Mouse (Mus musculus) embryonic facial prominence, embryonic 10.5 days (tissue): ENCODE data around the gene Dthd1. TPM values are rescaled to one million over a fixed set of nuclear protein-coding genes. Genes with fewer than 3 reads are reported as not detected.

Experiments
- DNase-seq: peaks from one replicate; pipeline ENCODE4 v3.0.0-alpha.2; 2017; ENCODE audit warnings: low spot score
- H3K27ac ChIP-seq: fragments of 300-500 bp; sonication (generic); replicated peaks from 2 replicates; pipeline ENCODE4 v1.5.1; 2016; ENCODE audit warnings: mild to moderate bottlenecking
- H3K27me3 ChIP-seq: fragments of 300-500 bp; sonication (generic); replicated peaks from 2 replicates; pipeline ENCODE4 v1.6.1; 2016; ENCODE audit warnings: low read depth, mild to moderate bottlenecking; ENCODE audit not compliant: poor library complexity, severe bottlenecking
- H3K36me3 ChIP-seq: fragments of 300-500 bp; sonication (generic); replicated peaks from 2 replicates; pipeline ENCODE4 v1.6.1; 2016; ENCODE audit warnings: mild to moderate bottlenecking, moderate library complexity
- H3K4me1 ChIP-seq: fragments of 300-500 bp; sonication (generic); 2 replicates; pipeline ENCODE4 v1.6.1; 2016
- H3K4me3 ChIP-seq: fragments of 300-500 bp; sonication (generic); 2 replicates; pipeline ENCODE4 v1.5.1; 2016; ENCODE audit warnings: mild to moderate bottlenecking, moderate library complexity
- H3K9me3 ChIP-seq: fragments of 300-500 bp; sonication (generic); 2 replicates; pipeline ENCODE4 v1.6.1; 2016; ENCODE audit warnings: mild to moderate bottlenecking
- WGBS: fragments of 180-500 bp; shearing (Covaris S2); methylation state at CpG from one replicate; pipeline ENCODE4 v1.1.7; 2016; 5-methylcytosine and 5-hydroxymethylcytosine counted together
- polyA plus RNA-seq: library from polyadenylated mRNA; unstranded; fragments of >200 nt; fragmentation: Nextera tagmentation; extraction: Ambion mirVana; gene quantifications from 2 replicates; pipeline ENCODE4 v1.2.1, GENCODE M21; 2016

The Dthd1 gene
- polyA plus RNA-seq, result not detected in 2 replicates

- Histone ChIP-seq H3K4me1 (no peaks in the 10 kb centered on the region), H3K9me3 (peaks cover 2% of the 10 kb centered on the region; the same call in 1 of the 2 replicates), H3K36me3 (no peaks in the 10 kb centered on the region), H3K27me3 (no peaks in the 10 kb centered on the region), H3K4me3 (no peak within 1 kb of the TSS), H3K27ac (no peak within 1 kb of the TSS)
- WGBS, result 87% methylated on average over 6 of the region's 6 CpGs
- no peak for DNase-seq
Measured at GRCm38 (mm10) chr5:62813402-62814071, at the start of gene Dthd1. Dthd1 (plus strand) TSS chr5:62813823.

- Histone ChIP-seq H3K27me3 (peaks cover 34% of the 10 kb centered on the region), H3K4me3 (no peak overlapping the region), H3K4me1 (0 out of 2 replicates have a peak, but pooled peaks cover 5% of the 10 kb centered on the region), H3K36me3 (no peaks in the 10 kb centered on the region), H3K9me3 (no peaks in the 10 kb centered on the region), H3K27ac (no peak overlapping the region)
- WGBS, result 84% methylated on average over 5 of the region's 5 CpGs
- no peak for DNase-seq
Measured at GRCm38 (mm10) chr5:62764161-62764560, 49.5 kb upstream of the Dthd1 start.

GRCm38 (mm10) chr5:62765459-62765783 lies 48.2 kb upstream of the Dthd1 start:
- H3K27ac ChIP-seq, result 0 out of 2 replicates have a peak overlapping the region, but pooled peaks have one; percentile 40
- H3K27me3 ChIP-seq, result peaks cover 34% of the 10 kb centered on the region
- no peaks in the 10 kb centered on the region for H3K36me3 ChIP-seq
- WGBS, result 13% methylated on average over 5 of the region's 5 CpGs
- no peaks in the 10 kb centered on the region for H3K9me3 ChIP-seq
- no peak for DNase-seq
- peak overlapping the region; percentile 70 for H3K4me3 ChIP-seq
- H3K4me1 ChIP-seq, result 0 out of 2 replicates have a peak, but pooled peaks cover 5% of the 10 kb centered on the region

- Histone ChIP-seq H3K4me1 (0 out of 2 replicates have a peak, but pooled peaks cover under 1% of the 10 kb centered on the region), H3K4me3 (peak within 1 kb of the TSS; percentile 70), H3K27ac (peak within 1 kb of the TSS; percentile 78), H3K9me3 (no peaks in the 10 kb centered on the region), H3K36me3 (no peaks in the 10 kb centered on the region), H3K27me3 (peaks cover 34% of the 10 kb centered on the region)
- under 1% methylated on average over 106 of the region's 106 CpGs for WGBS
- DNase-seq, result peak; percentile 60
Measured at GRCm38 (mm10) chr5:62765784-62766701, 47.6 kb upstream of the Dthd1 start, which contains the start of gene Arap2. Arap2 (minus strand) TSS chr5:62766159.

GRCm38 (mm10) chr5:62771775-62772599 lies 41.6 kb upstream of the Dthd1 start:
- Histone ChIP-seq H3K27me3 (peaks cover 15% of the 10 kb centered on the region), H3K36me3 (no peaks in the 10 kb centered on the region), H3K4me1 (no peaks in the 10 kb centered on the region), H3K4me3 (no peak overlapping the region), H3K27ac (no peak overlapping the region), H3K9me3 (no peaks in the 10 kb centered on the region)
- DNase-seq, result no peak
- 87% methylated on average over 11 of the region's 11 CpGs for WGBS

GRCm38 (mm10) chr5:62777804-62778203 lies 35.8 kb upstream of the Dthd1 start:
- H3K9me3 ChIP-seq, result no peaks in the 10 kb centered on the region
- 90% methylated on average over 8 of the region's 8 CpGs for WGBS
- no peak overlapping the region for H3K27ac ChIP-seq
- no peaks in the 10 kb centered on the region for H3K27me3 ChIP-seq
- no peaks in the 10 kb centered on the region for H3K36me3 ChIP-seq
- H3K4me1 ChIP-seq, result no peaks in the 10 kb centered on the region
- H3K4me3 ChIP-seq, result no peak overlapping the region
- DNase-seq, result no peak

DNA sequence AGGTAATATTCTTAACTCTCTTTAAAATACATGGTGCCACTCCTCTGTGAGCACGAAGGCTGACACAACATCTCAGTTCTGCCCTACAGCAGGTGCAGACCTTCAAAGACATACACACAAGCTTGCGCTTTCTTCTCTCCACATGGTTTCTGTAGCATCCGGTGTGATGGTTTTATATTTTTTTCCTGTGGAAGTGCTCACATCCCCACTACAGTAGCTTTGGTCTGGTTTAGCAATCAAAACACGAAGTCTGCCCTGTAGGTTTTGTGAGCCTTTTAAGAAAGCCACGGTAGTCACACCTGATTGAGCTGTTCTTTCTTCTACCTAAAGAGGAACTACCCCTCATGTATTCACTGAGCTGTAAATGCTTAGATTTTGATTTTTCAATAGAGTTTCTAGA lies 34.9 kb upstream of the Dthd1 start:
- H3K27ac ChIP-seq, result no peak overlapping the region
- no peaks in the 10 kb centered on the region for H3K27me3 ChIP-seq
- no peak overlapping the region for H3K4me3 ChIP-seq
- no peaks in the 10 kb centered on the region for H3K36me3 ChIP-seq
- H3K9me3 ChIP-seq, result no peaks in the 10 kb centered on the region
- 87% methylated on average over 5 of the region's 5 CpGs for whole genome bisulfite sequencing
- DNase-seq, result no peak
- H3K4me1 ChIP-seq, result no peaks in the 10 kb centered on the region

DNA sequence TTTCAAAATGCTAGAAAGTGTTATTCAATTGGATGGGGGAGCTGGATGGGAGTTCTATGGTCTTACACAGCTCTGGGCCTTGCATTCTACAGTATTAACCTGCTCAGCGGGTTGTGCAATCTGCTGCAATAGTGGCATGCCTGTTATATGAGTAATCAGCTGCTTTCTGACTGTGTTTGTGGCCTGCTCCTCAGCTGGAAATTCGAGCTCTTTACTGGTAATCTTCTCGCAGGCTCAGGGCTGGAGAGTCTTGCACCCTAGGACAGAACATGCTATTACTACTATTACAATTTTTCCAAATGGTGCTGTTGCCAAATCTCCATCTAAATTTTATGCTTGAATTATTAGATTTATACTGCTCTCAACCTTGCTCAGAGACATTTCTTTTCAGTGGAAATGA lies 26.8 kb upstream of the Dthd1 start:
- WGBS, result 78% methylated on average over 3 of the region's 3 CpGs
- H3K9me3 ChIP-seq, result no peaks in the 10 kb centered on the region
- H3K36me3 ChIP-seq, result no peaks in the 10 kb centered on the region
- DNase-seq, result no peak
- H3K4me3 ChIP-seq, result no peak overlapping the region
- H3K27me3 ChIP-seq, result no peaks in the 10 kb centered on the region
- no peaks in the 10 kb centered on the region for H3K4me1 ChIP-seq
- H3K27ac ChIP-seq, result no peak overlapping the region

- no peaks in the 10 kb centered on the region for H3K9me3 ChIP-seq
- 93% methylated on average over 5 of the region's 5 CpGs for WGBS
- no peaks in the 10 kb centered on the region for H3K27me3 ChIP-seq
- H3K4me3 ChIP-seq, result no peak overlapping the region
- H3K27ac ChIP-seq, result no peak overlapping the region
- H3K4me1 ChIP-seq, result no peaks in the 10 kb centered on the region
- H3K36me3 ChIP-seq, result no peaks in the 10 kb centered on the region
- DNase-seq, result no peak
Measured at GRCm38 (mm10) chr5:62790921-62791564, 22.6 kb upstream of the Dthd1 start.

DNA sequence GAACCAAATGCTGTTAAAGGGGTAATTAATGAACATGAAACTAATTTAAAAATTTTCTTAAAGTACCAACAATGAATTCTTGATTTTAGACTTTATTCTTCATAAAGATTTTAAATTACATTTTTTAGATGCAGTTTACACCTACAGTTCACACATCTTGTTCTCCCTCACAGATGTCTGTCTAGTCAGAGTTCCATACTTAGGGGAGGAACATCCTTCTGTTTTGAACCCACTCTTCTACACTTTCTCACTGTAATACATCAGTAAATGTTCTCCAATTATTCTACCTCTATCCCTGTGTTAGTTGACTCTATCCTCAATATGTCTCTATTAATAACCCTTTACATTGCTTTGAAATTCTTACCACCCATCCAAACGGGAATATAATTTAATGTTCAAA lies 20.8 kb upstream of the Dthd1 start:
- no peaks in the 10 kb centered on the region for H3K4me1 ChIP-seq
- no peak overlapping the region for H3K4me3 ChIP-seq
- no peaks in the 10 kb centered on the region for H3K27me3 ChIP-seq
- no peak overlapping the region for H3K27ac ChIP-seq
- H3K9me3 ChIP-seq, result no peaks in the 10 kb centered on the region
- DNase-seq, result no peak
- WGBS, result 91% methylated on average over 1 of the region's 1 CpGs
- H3K36me3 ChIP-seq, result no peaks in the 10 kb centered on the region

- H3K27me3 ChIP-seq, result no peaks in the 10 kb centered on the region
- H3K36me3 ChIP-seq, result no peaks in the 10 kb centered on the region
- H3K27ac ChIP-seq, result no peak overlapping the region
- H3K9me3 ChIP-seq, result no peaks in the 10 kb centered on the region
- WGBS, result 80% methylated on average over 1 of the region's 1 CpGs
- no peak for DNase-seq
- no peak overlapping the region for H3K4me3 ChIP-seq
- H3K4me1 ChIP-seq, result no peaks in the 10 kb centered on the region
Measured at GRCm38 (mm10) chr5:62814072-62814414, 420 bp downstream of the Dthd1 start.

DNA sequence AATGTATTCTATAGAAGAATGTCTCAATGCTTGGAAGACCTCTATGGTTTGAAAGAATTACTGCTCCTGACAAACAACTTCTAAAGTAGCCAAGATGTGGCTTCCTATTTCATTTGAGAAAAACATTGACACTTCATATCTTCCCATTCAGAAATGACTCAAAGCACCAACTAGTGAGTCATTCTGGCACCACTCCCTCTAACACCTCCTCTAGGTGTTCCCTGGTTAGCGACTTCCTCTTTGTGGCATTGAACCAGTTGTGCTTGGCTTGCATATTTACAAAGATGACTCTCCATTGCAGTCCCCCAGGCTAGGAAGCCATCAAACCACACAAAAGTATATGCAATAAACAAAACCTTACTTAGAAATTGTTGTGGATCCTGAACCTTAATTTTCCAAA lies 2.1 kb downstream of the Dthd1 start:
- H3K27me3 ChIP-seq, result no peaks in the 10 kb centered on the region
- 81% methylated on average over 1 of the region's 1 CpGs for WGBS
- no peak for DNase-seq
- no peak overlapping the region for H3K27ac ChIP-seq
- H3K4me1 ChIP-seq, result no peaks in the 10 kb centered on the region
- H3K9me3 ChIP-seq, result no peaks in the 10 kb centered on the region
- H3K4me3 ChIP-seq, result no peak overlapping the region
- no peaks in the 10 kb centered on the region for H3K36me3 ChIP-seq
